Mouse (Mus musculus): ENCODE measurements around the gene Erbb3.
A peak's percentile ranks its signal among the peaks of the same experiment; 100 is the strongest.

Gene Erbb3

GRCm38 (mm10) chr10:128612433-128613153 lies 23.1 kb upstream of the Erbb3 start:
- DNase-seq (ENCODE audit: low spot score): peak; percentile 86

DNA sequence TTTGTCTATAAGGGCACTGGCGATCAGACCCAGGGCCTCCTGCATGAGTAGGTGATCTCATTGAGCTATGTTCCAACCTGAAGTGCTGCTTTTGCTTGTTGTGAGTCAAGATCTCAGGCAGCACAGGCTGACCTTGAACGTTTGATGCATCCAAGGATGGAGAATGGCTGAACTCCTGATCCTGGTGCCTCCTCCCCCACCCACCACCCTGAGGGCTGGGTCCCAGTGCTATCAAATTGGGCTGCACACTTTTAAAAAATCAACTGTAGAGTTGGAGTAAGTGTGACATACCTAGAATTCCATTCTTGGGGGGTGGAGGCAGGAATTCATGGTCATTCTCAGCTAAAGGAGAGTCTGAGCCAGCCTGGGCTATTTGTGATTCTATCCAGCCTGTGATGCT lies 17.0 kb upstream of the Erbb3 start:
- DNase-seq (ENCODE audit: low spot score): no peak

- DNase-seq (ENCODE audit: low spot score): no peak
Observed at GRCm38 (mm10) chr10:128602470-128603128, 13.1 kb upstream of the Erbb3 start.

DNA sequence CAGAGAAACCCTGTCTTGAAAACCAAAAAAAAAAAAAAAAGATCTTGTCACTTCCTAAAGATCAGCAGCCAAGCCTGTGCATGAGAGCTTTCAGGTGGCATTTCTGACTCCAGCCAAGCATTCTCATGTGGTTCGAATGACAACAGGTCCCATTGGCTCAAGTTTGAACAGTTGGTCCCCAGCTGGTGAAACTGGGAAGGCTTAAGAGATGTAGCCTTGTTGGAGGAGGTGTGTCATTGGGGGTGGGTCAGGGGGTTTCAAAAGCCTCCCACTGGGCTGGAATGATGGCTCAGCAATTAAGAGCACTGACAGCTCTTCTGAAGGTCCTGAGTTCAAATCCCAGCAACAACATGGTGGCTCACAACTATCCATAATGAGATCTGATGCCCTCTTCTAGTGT lies 12.0 kb upstream of the Erbb3 start:
- DNase-seq (ENCODE audit: low spot score): no peak

DNA sequence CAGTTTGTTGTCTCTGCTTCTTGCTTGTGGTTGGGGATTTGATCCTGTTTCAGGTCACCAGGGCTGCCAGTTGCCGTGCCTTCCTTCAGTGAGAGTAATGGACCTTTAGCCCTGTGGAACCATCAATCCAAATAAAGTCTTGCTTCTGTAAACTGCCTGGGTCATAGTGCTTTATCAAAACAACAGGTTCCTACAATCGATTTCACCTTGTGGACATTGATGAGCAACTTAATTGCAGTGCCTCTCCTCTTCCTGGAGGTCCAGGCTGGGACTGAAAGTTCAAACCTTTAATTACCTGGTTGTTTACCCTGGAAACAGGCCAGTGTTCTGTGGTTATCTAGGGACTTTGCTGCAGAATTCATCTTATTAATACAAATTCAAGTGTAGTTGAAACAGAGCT lies 9.0 kb upstream of the Erbb3 start:
- DNase-seq (ENCODE audit: low spot score): no peak

- DNase-seq (ENCODE audit: low spot score): no peak
Observed at GRCm38 (mm10) chr10:128592797-128593196, 3.3 kb upstream of the Erbb3 start.

DNA sequence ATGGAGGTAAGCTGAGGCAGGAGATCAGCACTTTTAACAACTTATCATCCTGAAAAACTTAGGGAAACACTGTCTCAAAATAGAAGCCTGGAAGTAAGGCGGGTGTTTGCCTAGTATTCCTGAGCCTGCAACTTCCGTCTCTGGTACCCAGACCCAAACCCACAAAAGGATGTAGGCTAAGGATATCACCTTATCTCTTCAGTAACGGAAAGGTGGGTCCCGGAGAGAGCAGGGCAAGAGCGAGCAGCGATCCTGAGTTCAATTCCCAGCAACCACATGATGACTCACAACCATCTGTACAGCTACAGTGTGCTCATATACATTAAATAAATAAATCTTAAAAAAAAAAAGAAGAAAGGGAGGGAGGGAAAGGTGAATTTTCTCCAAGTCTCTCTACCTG lies 2.0 kb upstream of the Erbb3 start:
- no peak for DNase-seq (ENCODE audit: low spot score)

DNA sequence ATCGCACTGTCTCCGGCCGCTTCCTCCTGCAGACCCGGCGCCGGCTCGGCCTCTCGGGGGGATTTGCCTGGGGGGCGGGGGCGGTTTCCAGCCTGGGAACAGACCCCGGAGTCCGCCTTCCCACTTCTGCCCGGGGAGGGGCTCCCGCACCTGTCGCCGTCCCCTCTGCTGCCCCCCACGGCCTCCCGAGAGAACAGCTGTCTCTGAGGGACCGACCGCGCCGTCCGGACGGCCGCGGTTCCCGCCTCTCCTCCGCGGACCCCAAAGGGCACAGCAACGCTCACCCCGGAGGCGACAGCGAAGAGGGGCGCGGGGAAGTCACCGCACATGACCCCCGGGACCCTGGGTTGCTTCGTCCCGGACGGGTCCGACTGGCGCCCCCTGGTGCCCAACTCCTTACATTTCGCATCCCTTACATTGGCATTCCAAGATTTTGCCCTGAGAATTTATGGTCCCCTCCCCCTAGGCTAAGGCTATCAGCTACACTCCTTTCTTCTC lies 790 bp upstream of the Erbb3 start:
- DNase-seq (ENCODE audit: low spot score): no peak

- no peak for DNase-seq (ENCODE audit: low spot score)
Observed at GRCm38 (mm10) chr10:128588775-128589463, 533 bp downstream of the Erbb3 start.

DNA sequence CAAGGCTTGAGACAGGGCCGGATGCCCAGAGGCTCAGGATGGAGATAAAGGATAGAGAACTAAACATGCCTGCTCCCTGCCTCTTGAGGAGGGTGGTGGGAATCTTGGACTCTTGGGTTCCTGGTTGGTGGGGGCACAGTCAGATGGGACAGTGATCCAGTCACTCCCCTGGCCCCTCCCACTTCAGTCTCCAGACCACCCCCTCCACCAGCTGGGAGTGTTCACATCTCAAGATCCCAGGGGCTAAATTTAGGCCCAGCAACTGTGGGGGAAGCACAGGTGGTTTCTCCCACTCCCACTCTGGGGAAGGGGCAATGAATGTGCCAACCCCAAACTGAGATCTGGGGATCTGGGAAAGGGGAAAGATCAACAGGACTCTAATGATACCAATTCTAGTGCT lies 1.3 kb downstream of the Erbb3 start:
- DNase-seq (ENCODE audit: low spot score): no peak

DNA sequence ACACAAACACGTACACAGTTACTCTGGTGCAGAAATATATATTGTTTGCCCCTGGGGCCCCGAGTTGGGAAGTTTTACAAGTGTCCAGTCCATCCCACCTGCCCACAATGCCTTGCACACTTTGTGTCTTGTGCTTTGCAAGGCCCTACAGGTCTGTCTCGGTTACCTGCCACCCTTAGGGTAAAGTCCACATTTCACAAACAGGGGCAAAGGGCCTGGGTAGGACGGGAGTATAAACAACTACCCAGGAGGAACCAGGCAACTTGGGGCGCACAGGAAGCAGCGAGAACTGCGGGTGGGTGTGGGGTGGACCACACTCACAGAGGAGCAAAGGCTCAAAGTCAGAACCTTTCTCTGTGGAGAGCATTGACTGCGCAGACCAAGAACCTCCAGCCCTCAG lies 1.8 kb downstream of the Erbb3 start:
- DNase-seq (ENCODE audit: low spot score): no peak

DNA sequence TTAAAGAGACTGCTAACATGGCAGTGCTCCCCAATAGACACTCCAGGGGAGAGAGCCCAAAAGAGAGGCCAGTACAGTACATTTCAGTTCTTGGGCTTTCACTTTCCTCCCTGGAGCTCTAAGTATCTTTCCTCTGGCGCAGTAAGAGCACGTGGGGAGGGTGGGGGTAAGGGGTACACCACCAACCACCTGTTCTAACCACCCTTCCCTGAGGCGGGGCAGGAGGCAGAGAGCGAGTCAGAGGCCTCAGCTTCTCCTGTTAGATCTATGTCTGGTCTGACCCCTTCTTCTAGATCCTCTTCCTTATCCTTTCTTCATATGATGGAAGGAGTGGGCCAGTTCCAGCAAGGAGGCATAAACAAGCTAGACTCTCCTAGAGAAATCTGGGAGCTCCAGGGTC lies 2.3 kb downstream of the Erbb3 start:
- no peak for DNase-seq (ENCODE audit: low spot score)

DNA sequence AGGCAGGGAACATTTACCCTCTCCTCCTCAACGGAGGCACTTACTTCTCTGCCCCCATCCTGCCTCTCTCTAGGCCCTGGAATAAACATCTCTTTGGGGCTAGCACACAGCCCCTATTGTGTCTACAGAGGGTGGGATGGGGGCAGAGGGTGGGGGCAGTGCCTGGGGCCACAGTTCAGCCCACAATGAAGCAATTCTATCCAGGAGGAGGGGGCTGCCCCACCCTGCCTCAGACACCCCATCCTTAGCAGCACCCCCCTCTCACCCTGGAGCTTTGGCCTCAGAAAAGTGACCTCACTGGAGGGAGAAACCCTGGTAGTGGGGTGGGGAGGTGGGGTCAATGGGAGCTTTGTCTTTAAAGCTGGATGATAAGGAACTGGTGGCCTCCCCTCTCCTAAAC lies 2.9 kb downstream of the Erbb3 start:
- DNase-seq (ENCODE audit: low spot score): no peak

DNA sequence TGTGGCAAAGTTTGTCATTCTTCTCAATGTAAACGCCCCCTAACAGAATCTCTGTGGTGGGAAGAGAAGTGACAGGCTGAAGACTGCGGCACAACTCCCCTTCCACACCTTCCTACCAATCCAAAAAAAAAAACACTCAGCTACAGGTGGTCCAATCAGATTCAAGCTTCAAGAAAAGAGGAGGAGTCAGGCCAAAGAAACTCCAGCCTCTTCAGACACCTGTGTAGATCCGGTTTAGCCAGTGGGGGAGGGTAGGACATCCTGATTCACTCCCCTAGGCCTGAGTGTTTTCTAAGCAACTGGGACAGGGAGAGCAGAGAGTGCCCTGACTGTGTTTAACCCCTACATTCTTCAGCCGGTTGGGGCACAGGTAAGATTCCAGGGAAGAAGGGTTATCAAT lies 5.1 kb downstream of the Erbb3 start:
- no peak for DNase-seq (ENCODE audit: low spot score)

DNA sequence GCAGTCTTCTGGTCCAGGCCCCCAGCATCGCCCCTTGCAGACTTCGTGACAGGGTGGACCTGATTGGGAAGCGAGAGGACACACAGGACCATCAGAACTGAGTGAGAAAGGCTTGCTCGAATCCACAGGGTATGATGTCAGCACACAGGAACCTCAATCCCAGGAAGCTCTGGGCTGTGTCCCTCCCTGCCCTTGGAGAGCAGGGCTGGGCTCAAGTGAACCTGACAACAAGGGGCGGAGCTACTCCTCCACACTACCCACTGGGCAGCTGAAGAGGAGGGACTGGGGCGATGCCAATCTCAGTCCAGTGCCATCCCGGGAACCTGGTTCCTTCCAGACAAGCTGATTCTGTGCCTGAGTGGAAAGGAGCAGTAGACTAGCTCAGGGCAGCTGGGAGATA lies 5.8 kb downstream of the Erbb3 start:
- no peak for DNase-seq (ENCODE audit: low spot score)

GRCm38 (mm10) chr10:128579731-128580130 lies 9.7 kb downstream of the Erbb3 start:
- no peak for DNase-seq (ENCODE audit: low spot score)

- DNase-seq (ENCODE audit: low spot score): no peak
Observed at GRCm38 (mm10) chr10:128579298-128579697, 10.2 kb downstream of the Erbb3 start.

GRCm38 (mm10) chr10:128578330-128578729 lies 11.1 kb downstream of the Erbb3 start:
- DNase-seq (ENCODE audit: low spot score): no peak

- no peak for DNase-seq (ENCODE audit: low spot score)
Observed at GRCm38 (mm10) chr10:128575063-128575462, 14.4 kb downstream of the Erbb3 start.

GRCm38 (mm10) chr10:128565788-128566531 lies 23.5 kb downstream of the Erbb3 start, which contains the start of gene Pa2g4:
Gene Pa2g4, minus strand, starts transcription at chr10:128565987.
- peak; percentile 98 for DNase-seq (ENCODE audit: low spot score)

DNA sequence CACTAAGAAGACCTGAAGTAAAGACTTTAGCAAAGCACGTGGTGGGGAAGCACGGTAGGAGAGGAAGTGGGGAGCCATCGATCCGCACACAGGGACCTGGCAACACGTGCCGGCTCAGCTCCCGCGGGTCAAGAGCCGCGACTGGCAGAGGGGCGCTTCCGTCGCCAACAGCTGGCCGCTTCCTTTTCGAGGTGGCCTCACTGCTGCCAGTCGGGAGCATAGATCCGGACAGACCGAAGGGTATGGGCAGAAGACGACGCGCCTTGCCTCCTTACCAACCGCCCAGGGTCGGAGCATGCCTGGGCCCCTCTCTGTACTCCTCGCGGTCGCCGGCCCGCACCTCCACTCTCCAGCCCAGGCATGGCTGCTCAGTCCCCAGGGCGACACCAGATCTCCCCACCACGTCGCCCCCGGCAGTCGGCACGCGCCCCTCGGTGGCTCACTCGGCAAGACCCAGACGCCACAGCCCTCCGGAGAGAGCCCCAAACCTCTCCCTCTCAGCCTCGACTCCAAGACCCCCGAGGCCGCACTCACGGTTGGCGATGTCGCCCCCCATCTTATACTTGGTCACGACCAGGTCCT lies 24.2 kb downstream of the Erbb3 start:
- DNase-seq (ENCODE audit: low spot score): no peak

- no peak for DNase-seq (ENCODE audit: low spot score)
Observed at GRCm38 (mm10) chr10:128563544-128563943, 25.9 kb downstream of the Erbb3 start.

Measured in adipocyte (in vitro differentiated cells).